Mouse (Mus musculus) megakaryocyte progenitor cell, adult 5-6 weeks (primary cell): ENCODE data around the gene Faim. TPM values are rescaled to one million over a fixed set of nuclear protein-coding genes. Genes with fewer than 3 reads are reported as not detected.

ENCODE experiments used
- ATAC-seq: replicated peaks from 2 replicates; pipeline ENCODE4 v1.8.0; 2016; ENCODE audit warnings: mild to moderate bottlenecking, moderate TSS enrichment, inconsistent platforms; ENCODE audit not compliant: poor library complexity
- total RNA-seq, 2 experiments: library from RNA; stranded (forward) in 1 of 2; stranded (reverse) in 1 of 2; fragments of 157-497, 149-512 nt in 1 of 2; fragments of 200-1000 nt in 1 of 2; gene quantifications; 2 replicates each; pipeline versions ENCODE4 v1.2.3 to v1.2.4; 2015 to 2017

Faim gene
- total RNA-seq, 2 experiments from 2014 or later, result 51.6 to 117 TPM

DNA sequence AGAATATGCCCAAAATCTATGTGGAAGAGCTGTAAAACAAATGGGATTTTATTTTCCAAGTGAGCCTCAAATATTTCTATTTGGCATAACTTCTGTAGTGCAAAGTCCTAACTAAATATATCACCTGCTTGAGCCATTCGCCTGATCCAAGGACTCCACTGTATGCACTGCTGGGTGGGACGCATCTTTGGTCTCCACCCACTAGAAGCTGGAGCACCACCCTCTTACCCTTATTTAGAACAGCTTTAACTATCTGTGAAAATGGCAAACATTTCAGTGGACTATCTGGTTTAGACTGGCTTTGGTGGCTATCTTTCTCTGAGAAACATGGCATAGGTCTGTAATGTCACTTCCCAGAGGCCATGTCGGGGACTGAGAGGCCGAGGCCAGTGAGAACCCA, 56.5 kb downstream of the Faim start:
- no peak for ATAC-seq

DNA sequence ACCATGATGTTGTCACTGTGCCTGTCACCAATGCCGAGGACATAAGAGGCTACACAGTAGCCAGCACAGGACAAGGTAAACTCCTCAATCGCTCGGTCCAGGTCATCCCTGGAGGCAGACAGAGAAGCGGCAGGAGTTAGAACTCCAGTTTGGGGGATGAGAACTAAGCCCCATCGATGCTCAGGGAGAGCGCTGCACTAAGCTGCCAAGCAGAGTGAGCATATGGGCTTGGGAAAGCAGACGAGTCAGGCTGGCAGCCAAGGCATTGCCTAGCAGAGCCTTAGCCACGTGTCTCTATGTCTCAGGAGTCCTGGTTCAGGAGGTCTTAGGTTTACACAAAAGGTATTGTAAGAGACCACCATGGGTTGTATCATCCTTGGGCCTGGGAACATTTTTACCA, 58.6 kb downstream of the Faim start:
- ATAC-seq, result no peak

DNA sequence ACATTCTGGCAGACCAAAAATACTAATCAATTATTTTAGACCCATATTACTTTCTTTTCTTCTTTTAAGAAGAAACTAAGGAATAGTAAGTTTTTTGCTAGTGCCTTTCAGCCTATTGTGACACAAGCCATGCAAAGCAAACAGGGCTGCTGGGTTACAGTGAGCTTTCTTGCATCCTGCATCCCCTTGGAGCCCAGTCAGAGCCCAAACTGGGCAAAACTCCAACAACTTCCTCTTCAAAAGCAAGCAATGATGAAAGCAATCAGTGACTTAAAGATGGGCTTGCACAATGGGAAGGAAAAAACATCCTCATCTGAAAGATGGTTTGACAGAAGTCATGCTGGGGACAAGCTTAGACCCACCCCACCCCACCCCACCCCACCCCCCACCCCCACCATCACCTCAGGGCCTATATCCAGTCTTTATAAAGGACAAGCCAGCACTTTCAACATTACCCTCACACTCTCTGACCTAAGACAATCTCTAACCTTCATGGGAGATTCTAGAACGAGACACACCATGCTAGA, 62.6 kb downstream of the Faim start:
- ATAC-seq, result peak; percentile 57

- ATAC-seq, result no peak
Measured at GRCm38 (mm10) chr9:99049760-99050159, 63.6 kb downstream of the Faim start.

Other genes with a start within 250 kb of the Faim start
- gene Prr23a1, start 143.9 kb upstream of the Faim start, total RNA-seq (2015), result not detected in 2 replicates
- gene Prr23a1, start 143.9 kb upstream of the Faim start, total RNA-seq (2017), result not detected in 2 replicates
- gene Prr23a2, start 129.9 kb upstream of the Faim start, total RNA-seq (2015), result not detected in 2 replicates
- gene Prr23a2, start 129.9 kb upstream of the Faim start, total RNA-seq (2017), result not detected in 2 replicates
- not detected in 2 replicates for gene Prr23a3, start 121.6 kb upstream of the Faim start, total RNA-seq (2015)
- gene Prr23a3, start 121.6 kb upstream of the Faim start, total RNA-seq (2017), result not detected in 2 replicates
- not detected in 2 replicates for gene 7420426K07Rik, start 83.3 kb upstream of the Faim start, total RNA-seq (2015)
- not detected in 2 replicates for gene 7420426K07Rik, start 83.3 kb upstream of the Faim start, total RNA-seq (2017)
- gene Foxl2, start 31.1 kb upstream of the Faim start, total RNA-seq (2015), result not detected in 2 replicates
- not detected in 2 replicates for gene Foxl2, start 31.1 kb upstream of the Faim start, total RNA-seq (2017)
- gene Gm1123, start 49.3 kb downstream of the Faim start, total RNA-seq (2015), result not detected in 2 replicates
- gene Gm1123, start 49.3 kb downstream of the Faim start, total RNA-seq (2017), result not detected in 2 replicates
- 12.3 and 13.5 TPM in 2 replicates for gene Pik3cb, start 154.2 kb downstream of the Faim start, total RNA-seq (2015)
- gene Pik3cb, start 154.2 kb downstream of the Faim start, total RNA-seq (2017), result 4.6 and 5.3 TPM in 2 replicates